Mouse (Mus musculus) ES-Bruce4 (cell line): Measurements from ENCODE around the gene Rprd1b.

Experiments
- CTCF ChIP-seq: IDR thresholded peaks from one replicate; pipeline ENCODE4 v1.8.1; 2011; ENCODE audit warnings: low read depth, low read length
- POLR2A ChIP-seq: IDR thresholded peaks from one replicate; pipeline ENCODE4 v1.8.1; 2011; ENCODE audit warnings: low read length; ENCODE audit not compliant: insufficient read depth

GRCm38 (mm10) chr2:158066456-158066855 is 38.2 kb downstream of the Rprd1b start:
- TF ChIP-seq POLR2A, result no peak
- no peak for TF ChIP-seq CTCF
